Mouse (Mus musculus) stomach, postnatal 0 days (tissue): ENCODE measurements around the gene Atxn7. TPM values are rescaled to one million over a fixed set of nuclear protein-coding genes. Genes with fewer than 3 reads are reported as not detected.

Source experiments
- ATAC-seq: fragments of 200-750 bp; cut with Nextera tagmentation; 2 replicates; pipeline ENCODE4 v1.8.0; 2017; ENCODE audit not compliant: low FRiP score, low TSS enrichment
- DNase-seq: peaks from one replicate; pipeline ENCODE4 v3.0.0-alpha.2; 2016; ENCODE audit warnings: low spot score
- H3K27ac ChIP-seq: fragments of 300-500 bp; sonication (generic); replicated peaks from 2 replicates; pipeline ENCODE4 v1.5.1; 2014; ENCODE audit warnings: mild to moderate bottlenecking, control low read depth
- H3K27me3 ChIP-seq: fragments of 300-500 bp; sonication (generic); 2 replicates; pipeline ENCODE4 v1.6.1; 2014; ENCODE audit warnings: low read length; ENCODE audit not compliant: control insufficient read depth, insufficient read depth
- H3K36me3 ChIP-seq: fragments of 300-500 bp; sonication (generic); 2 replicates; pipeline ENCODE4 v1.6.1; 2014; ENCODE audit warnings: low read length, mixed read lengths; ENCODE audit not compliant: control insufficient read depth, insufficient read depth
- H3K4me1 ChIP-seq: fragments of 300-500 bp; sonication (generic); replicated peaks from 2 replicates; pipeline ENCODE4 v1.6.1; 2014; ENCODE audit warnings: antibody characterized with exemption; ENCODE audit not compliant: control insufficient read depth, insufficient read depth
- H3K4me2 ChIP-seq: fragments of 300-500 bp; sonication (generic); replicated peaks from 2 replicates; pipeline ENCODE4 v1.6.1; 2014; ENCODE audit warnings: low read depth, mild to moderate bottlenecking, control low read depth, moderate library complexity
- H3K4me3 ChIP-seq: fragments of 300-500 bp; sonication (generic); 2 replicates; pipeline ENCODE4 v1.5.1; 2014; ENCODE audit warnings: low read depth, low read length, control low read depth
- H3K9ac ChIP-seq: fragments of 300-500 bp; sonication (generic); 2 replicates; pipeline ENCODE4 v1.6.1; 2014; ENCODE audit warnings: mild to moderate bottlenecking, low read length, control low read depth, mixed read lengths
- H3K9me3 ChIP-seq: fragments of 300-500 bp; sonication (generic); 2 replicates; pipeline ENCODE4 v1.6.1; 2016; ENCODE audit warnings: low read length; ENCODE audit not compliant: control insufficient read depth
- CTCF ChIP-seq: IDR thresholded peaks from 2 replicates; pipeline ENCODE4 v1.5.1; 2016; ENCODE audit warnings: antibody characterized with exemption, low read depth, mild to moderate bottlenecking, moderate library complexity
- EP300 ChIP-seq: optimal IDR thresholded peaks from 2 replicates; pipeline ENCODE3; 2016; ENCODE audit warnings: antibody characterized with exemption
- WGBS: fragments of 180-500 bp; shearing (Covaris S2); extraction: QIAGEN DNeasy Blood & Tissue Kit; methylation state at CpG from one replicate; pipeline ENCODE4 v1.1.7; 2014; 5-methylcytosine and 5-hydroxymethylcytosine counted together
- polyA plus RNA-seq: library from polyadenylated mRNA; unstranded; fragments of >200 nt; fragmentation: Nextera tagmentation; extraction: Ambion mirVana; gene quantifications from 2 replicates; pipeline ENCODE4 v1.2.1, GENCODE M21; 2015

The Atxn7 gene
- polyA plus RNA-seq, 1 experiment from 2014 or later, result 3.7 TPM

DNA sequence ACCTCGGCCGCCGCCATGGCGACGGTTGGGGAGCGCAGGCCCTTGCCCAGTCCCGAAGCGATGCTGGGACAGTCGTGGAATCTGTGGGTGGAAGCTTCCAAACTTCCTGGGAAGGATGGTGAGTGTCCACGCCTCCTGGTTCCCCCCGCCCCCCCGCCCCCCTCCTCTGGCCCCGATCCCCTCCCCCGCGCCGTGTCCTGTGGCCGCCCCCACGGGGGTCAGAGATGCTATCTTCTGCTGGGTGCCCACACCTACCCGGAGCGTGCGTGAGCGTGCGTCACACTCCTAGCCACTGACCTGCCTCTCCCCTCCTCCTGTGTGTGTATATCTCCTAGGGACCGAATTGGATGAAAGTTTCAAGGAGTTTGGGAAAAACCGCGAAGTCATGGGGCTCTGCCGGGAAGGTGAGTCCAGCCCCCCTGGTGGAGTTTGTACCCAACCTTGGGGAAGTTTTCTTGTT, 52.0 kb downstream of the Atxn7 start:
- H3K9me3 ChIP-seq, result no peaks in the 10 kb centered on the region
- DNase-seq, result peak; percentile 55

DNA sequence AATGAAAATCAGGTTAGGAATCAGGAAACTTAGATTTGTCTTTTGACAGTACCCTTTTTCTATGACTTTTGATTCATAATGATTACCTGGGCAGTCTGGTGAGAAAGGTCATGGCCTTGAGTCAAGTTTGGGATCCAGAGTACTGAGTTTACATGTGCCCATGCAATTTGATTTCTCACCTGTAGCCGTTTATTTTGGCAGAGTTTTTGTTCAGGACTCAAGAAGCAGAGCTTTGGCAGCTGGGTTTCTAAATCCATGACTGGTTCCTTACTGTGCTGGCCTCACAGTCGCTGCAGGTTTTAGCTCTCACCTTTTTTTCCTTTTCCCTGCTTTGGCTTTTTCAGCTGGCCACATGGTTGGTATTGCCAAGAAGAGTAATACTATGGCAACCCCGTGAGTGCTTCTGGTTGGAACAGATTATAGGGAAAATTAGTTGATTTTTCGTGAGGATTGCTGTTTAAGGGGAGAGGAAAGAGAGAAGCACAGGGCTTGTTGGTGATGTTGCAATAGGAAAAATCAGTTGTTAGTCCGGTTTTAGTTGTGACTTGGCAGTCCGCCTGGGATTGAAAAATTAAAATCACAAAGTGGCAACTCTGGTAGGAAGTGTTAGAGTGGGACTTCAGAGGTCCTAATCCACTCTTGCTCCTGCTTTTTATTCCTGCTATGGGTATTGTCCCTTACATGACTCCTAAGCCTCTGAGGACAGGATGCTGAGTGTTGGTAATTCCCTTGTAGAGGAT, 53.6 kb downstream of the Atxn7 start:
- 56% methylated on average over 6 of the region's 6 CpGs for WGBS
- Histone ChIP-seq H3K27ac (peak overlapping the region; percentile 71), H3K4me1 (0 out of 2 replicates have a peak, but pooled peaks cover 3% of the 10 kb centered on the region), H3K9me3 (no peaks in the 10 kb centered on the region), H3K4me2 (no peak overlapping the region), H3K4me3 (no peak overlapping the region), H3K27me3 (no peaks in the 10 kb centered on the region), H3K36me3 (peaks cover 2% of the 10 kb centered on the region; the same call in 1 of the 2 replicates), H3K9ac (no peak overlapping the region)
- TF ChIP-seq CTCF, result no peak
- TF ChIP-seq EP300, result no peak
- ATAC-seq, result no peak
- no peak for DNase-seq

More for the DNA sequence above, 52.0 kb downstream of the Atxn7 start:
- Histone ChIP-seq H3K4me2 (peak overlapping the region; percentile 88), H3K27me3 (no peaks in the 10 kb centered on the region), H3K4me3 (peak overlapping the region; percentile 86), H3K36me3 (peaks cover 2% of the 10 kb centered on the region; the same call in 1 of the 2 replicates), H3K27ac (peak overlapping the region; percentile 100), H3K9ac (peak overlapping the region; percentile 99), H3K4me1 (0 out of 2 replicates have a peak, but pooled peaks cover 3% of the 10 kb centered on the region)
- WGBS, result under 1% methylated on average over 19 of the region's 27 CpGs
- TF ChIP-seq CTCF (no peak), EP300 (no peak)
- peak; percentile 67 for ATAC-seq

DNA sequence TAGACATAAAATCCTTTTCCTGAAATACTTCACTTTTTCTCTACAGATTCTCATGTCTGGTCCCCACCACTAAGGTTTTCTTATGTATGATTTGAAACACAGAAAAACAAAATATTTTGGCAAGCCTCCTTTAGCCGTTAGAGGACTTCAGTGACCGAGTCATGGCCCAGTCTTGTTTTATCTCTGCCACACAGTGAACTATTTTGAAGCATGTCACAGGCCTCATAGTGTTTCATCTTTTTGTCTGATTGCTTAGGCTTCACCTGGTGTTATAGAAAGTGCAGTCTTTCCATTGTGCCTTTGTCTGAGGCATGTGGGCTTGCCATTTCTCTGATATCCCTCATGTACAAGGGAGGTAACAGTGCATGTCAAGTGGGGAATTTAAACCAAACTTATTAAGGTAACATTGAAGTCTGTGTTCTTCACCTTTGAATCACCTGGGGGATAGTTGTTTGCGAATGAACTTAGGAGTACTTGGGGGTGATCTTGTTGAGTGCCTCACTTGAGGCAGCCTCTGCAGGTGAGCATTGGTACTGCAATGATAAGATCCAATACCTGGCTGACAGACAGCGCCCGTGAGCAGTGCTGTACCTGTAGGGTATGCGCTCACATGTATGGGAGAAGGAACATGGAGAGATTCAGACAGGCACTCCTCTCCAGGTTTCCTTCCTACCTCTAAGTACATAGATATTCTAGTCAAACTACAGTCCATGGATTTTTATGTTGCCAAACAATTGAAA, 58.1 kb downstream of the Atxn7 start:
- H3K4me1 ChIP-seq, result no peaks in the 10 kb centered on the region
- H3K27me3 ChIP-seq, result no peaks in the 10 kb centered on the region
- no peak overlapping the region for H3K9ac ChIP-seq
- peaks cover 7% of the 10 kb centered on the region; the same call in 1 of the 2 replicates for H3K36me3 ChIP-seq
- ATAC-seq (0 out of 2 replicates have a peak, but pooled peaks have one; percentile 56), DNase-seq (peak; percentile 34)
- H3K4me3 ChIP-seq, result no peak overlapping the region
- TF ChIP-seq EP300 (no peak), CTCF (peak; percentile 66)
- no peak overlapping the region for H3K4me2 ChIP-seq
- H3K9me3 ChIP-seq, result no peaks in the 10 kb centered on the region
- no peak overlapping the region for H3K27ac ChIP-seq
- WGBS, result 74% methylated on average over 6 of the region's 6 CpGs

DNA sequence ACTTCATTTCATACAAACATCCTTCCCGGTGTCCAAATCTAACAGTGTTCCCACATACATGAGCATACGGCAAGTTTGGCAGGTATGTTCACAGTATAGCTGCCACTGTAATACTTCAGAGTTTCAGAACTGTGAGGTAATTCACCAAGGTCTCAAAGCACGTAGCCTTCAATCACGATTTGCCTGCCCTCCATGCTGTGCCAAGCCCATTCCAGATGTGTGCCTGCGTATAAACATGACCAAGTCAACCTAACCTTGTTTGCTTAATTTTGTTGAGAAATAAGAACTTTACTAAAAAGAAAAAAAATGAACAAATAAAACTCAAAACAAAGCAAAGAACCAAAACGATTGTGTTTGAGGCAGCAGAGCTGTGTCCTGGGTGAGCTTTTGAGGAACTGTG, 60.0 kb downstream of the Atxn7 start:
- Histone ChIP-seq H3K4me2 (no peak overlapping the region), H3K27me3 (no peaks in the 10 kb centered on the region), H3K4me1 (no peaks in the 10 kb centered on the region), H3K9me3 (no peaks in the 10 kb centered on the region), H3K27ac (no peak overlapping the region), H3K36me3 (peaks cover 7% of the 10 kb centered on the region; the same call in 1 of the 2 replicates), H3K9ac (no peak overlapping the region), H3K4me3 (no peak overlapping the region)
- no peak for ATAC-seq
- DNase-seq, result no peak
- WGBS, result 88% methylated on average over 6 of the region's 6 CpGs
- TF ChIP-seq EP300 (no peak), CTCF (no peak)

DNA sequence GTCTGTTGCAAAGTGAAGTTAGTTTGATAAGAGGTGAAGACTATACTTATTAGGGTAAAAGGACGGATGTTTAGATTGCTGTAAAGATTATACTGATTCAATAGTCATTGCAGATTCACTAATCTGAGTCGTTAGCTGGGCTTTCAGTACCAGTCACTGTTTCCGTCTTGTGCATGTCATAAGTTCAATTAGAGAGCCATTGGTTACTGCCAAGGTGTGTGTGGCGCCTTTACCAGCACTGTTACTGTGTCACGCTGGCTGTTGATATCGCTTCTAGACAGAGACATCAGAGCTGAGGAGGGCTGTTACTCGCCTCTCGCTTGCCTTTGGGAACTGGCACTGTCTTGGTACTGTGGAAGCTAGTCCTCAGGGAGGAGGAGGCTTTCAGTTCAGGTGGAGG, 64.6 kb downstream of the Atxn7 start:
- no peak for ATAC-seq
- TF ChIP-seq CTCF, result no peak
- TF ChIP-seq EP300, result no peak
- Histone ChIP-seq H3K4me1 (no peaks in the 10 kb centered on the region), H3K27ac (no peak overlapping the region), H3K9ac (no peak overlapping the region), H3K27me3 (no peaks in the 10 kb centered on the region), H3K4me2 (no peak overlapping the region), H3K36me3 (no peaks in the 10 kb centered on the region; the same call in 1 of the 2 replicates), H3K9me3 (no peaks in the 10 kb centered on the region), H3K4me3 (no peak overlapping the region)
- 89% methylated on average over 8 of the region's 8 CpGs for WGBS
- no peak for DNase-seq
